Mouse (Mus musculus) kidney, postnatal 0 days (tissue): ENCODE measurements at regions not wholly inside any gene's neighbourhood (a gene's known extent, or its start where the extent isn't known, plus 50 kb on each side); places are given as distances from the start of the nearest gene placed in this dataset.

Experiments
- ATAC-seq: fragments of 200-750 bp; cut with Nextera tagmentation; replicated peaks from 2 replicates; pipeline ENCODE4 v1.8.0; 2017; ENCODE audit warnings: low read depth, moderate number of reproducible peaks, moderate TSS enrichment, moderate library complexity; ENCODE audit not compliant: low FRiP score
- DNase-seq: peaks from one replicate; pipeline ENCODE4 v3.0.0-alpha.2; 2016; ENCODE audit warnings: low spot score
- H3K27ac ChIP-seq: fragments of 300-500 bp; sonication (generic); 2 replicates; pipeline ENCODE4 v1.5.1; 2014; ENCODE audit warnings: mild to moderate bottlenecking
- H3K27me3 ChIP-seq: fragments of 300-500 bp; sonication (generic); 2 replicates; pipeline ENCODE4 v1.6.1; 2014; ENCODE audit warnings: low read length, mixed read lengths; ENCODE audit not compliant: insufficient read depth
- H3K36me3 ChIP-seq: fragments of 300-500 bp; sonication (generic); 2 replicates; pipeline ENCODE4 v1.6.1; 2014; ENCODE audit warnings: low read length, mixed read lengths; ENCODE audit not compliant: insufficient read depth
- H3K4me1 ChIP-seq: fragments of 300-500 bp; sonication (generic); replicated peaks from 2 replicates; pipeline ENCODE4 v1.6.1; 2014; ENCODE audit warnings: antibody characterized with exemption, low read length, mixed read lengths; ENCODE audit not compliant: insufficient read depth
- H3K4me2 ChIP-seq: fragments of 300-500 bp; sonication (generic); 2 replicates; pipeline ENCODE4 v1.6.1; 2014; ENCODE audit warnings: mild to moderate bottlenecking, low read length, moderate library complexity, mixed read lengths
- H3K4me3 ChIP-seq: fragments of 300-500 bp; sonication (generic); replicated peaks from 2 replicates; pipeline ENCODE4 v1.5.1; 2014; ENCODE audit warnings: low read depth, low read length
- H3K9ac ChIP-seq: fragments of 300-500 bp; sonication (generic); 2 replicates; pipeline ENCODE4 v1.6.1; 2014; ENCODE audit warnings: low read depth, low read length
- H3K9me3 ChIP-seq: fragments of 300-500 bp; sonication (generic); replicated peaks from 2 replicates; pipeline ENCODE4 v1.6.1; 2016; ENCODE audit warnings: low read length, inconsistent platforms, mixed read lengths
- CTCF ChIP-seq: IDR thresholded peaks from 2 replicates; pipeline ENCODE4 v1.5.1; 2016; ENCODE audit warnings: antibody characterized with exemption, low read depth, mild to moderate bottlenecking, moderate library complexity
- whole genome bisulfite sequencing: fragments of 180-500 bp; shearing (Covaris S2); extraction: QIAGEN DNeasy Blood & Tissue Kit; methylation state at CpG from one replicate; pipeline ENCODE4 v1.1.7; 2014; 5-methylcytosine and 5-hydroxymethylcytosine counted together

DNA sequence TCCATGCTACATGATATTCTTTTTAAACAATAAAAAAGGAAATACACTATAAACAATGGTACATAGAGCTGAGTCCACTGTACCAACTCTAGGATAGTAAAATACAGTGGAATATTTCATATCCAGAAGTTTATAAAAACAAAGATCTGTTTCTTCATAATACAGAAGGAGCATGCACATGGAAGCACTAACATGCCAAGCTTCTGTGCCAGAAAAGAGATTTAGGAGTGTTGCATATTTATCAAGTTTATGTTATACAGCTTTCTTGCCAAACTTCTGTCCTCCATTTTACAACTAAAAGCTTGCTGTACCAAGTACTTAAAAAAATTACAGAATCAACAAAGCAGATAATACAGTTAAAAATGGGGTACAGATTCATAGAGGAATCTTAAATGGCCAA lies 816.7 kb upstream of the A730009L09Rik start:
- DNase-seq = peak; percentile 69
- no peak overlapping the region for H3K27ac ChIP-seq
- no peak overlapping the region for H3K4me2 ChIP-seq
- TF ChIP-seq CTCF = no peak
- H3K4me3 ChIP-seq = no peak overlapping the region
- H3K4me1 ChIP-seq = no peaks in the 10 kb centered on the region
- H3K36me3 ChIP-seq = no peaks in the 10 kb centered on the region
- H3K9ac ChIP-seq = no peak overlapping the region
- H3K27me3 ChIP-seq = no peaks in the 10 kb centered on the region
- no peaks in the 10 kb centered on the region for H3K9me3 ChIP-seq
- no peak for ATAC-seq

DNA sequence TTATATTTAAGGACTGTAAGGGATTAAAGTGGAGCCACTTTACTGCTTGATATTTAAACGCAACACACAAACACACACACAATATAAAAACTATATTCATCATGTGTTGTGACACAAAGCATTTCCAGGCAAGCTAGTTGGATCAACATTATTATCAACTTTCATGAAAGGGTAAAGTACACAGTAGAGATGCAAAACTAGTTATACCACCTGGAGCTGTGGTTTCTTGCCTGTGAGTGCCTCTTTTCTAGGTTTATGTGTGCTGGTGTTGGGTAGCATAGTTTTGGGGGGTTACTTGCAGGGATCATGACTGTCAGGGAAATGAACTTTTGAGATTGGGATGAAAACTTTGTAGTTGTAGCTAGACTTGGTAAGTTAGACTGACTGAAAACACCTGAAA lies 812.3 kb upstream of the A730009L09Rik start:
- DNase-seq = no peak
- H3K36me3 ChIP-seq = no peaks in the 10 kb centered on the region
- no peak overlapping the region for H3K4me2 ChIP-seq
- no peak for ATAC-seq
- no peak for TF ChIP-seq CTCF
- H3K27ac ChIP-seq = no peak overlapping the region
- H3K4me1 ChIP-seq = no peaks in the 10 kb centered on the region
- 76% methylated on average over 1 of the region's 1 CpGs for WGBS
- H3K4me3 ChIP-seq = no peak overlapping the region
- H3K9me3 ChIP-seq = no peaks in the 10 kb centered on the region
- no peaks in the 10 kb centered on the region for H3K27me3 ChIP-seq
- no peak overlapping the region for H3K9ac ChIP-seq
